Mouse (Mus musculus) liver, embryonic 12.5 days (tissue): ENCODE measurements around the gene Nat8f4. TPM values are rescaled to one million over a fixed set of nuclear protein-coding genes. Genes with fewer than 3 reads are reported as not detected.
A peak's percentile ranks its signal among the peaks of the same experiment; 100 is the strongest.

Experiments used
- ATAC-seq: fragments of 200-750 bp; cut with Nextera tagmentation; 2 replicates; pipeline ENCODE4 v1.8.0; 2017; ENCODE audit warnings: moderate number of reproducible peaks, mild to moderate bottlenecking, moderate library complexity
- H3K27ac ChIP-seq: fragments of 300-500 bp; sonication (generic); 2 replicates; pipeline ENCODE4 v1.5.1; 2016; ENCODE audit warnings: mild to moderate bottlenecking
- H3K27me3 ChIP-seq: fragments of 300-500 bp; sonication (generic); replicated peaks from 2 replicates; pipeline ENCODE4 v1.6.1; 2016; ENCODE audit warnings: mild to moderate bottlenecking, moderate library complexity
- H3K36me3 ChIP-seq: fragments of 300-500 bp; sonication (generic); 2 replicates; pipeline ENCODE4 v1.6.1; 2016; ENCODE audit warnings: mild to moderate bottlenecking, moderate library complexity
- H3K4me1 ChIP-seq: fragments of 300-500 bp; sonication (generic); 2 replicates; pipeline ENCODE4 v1.6.1; 2016
- H3K4me2 ChIP-seq: fragments of 300-500 bp; sonication (generic); 2 replicates; pipeline ENCODE4 v1.6.1; 2016; ENCODE audit warnings: mild to moderate bottlenecking, moderate library complexity
- H3K4me3 ChIP-seq: fragments of 300-500 bp; sonication (generic); 2 replicates; pipeline ENCODE4 v1.5.1; 2016; ENCODE audit warnings: mild to moderate bottlenecking, moderate library complexity
- H3K9ac ChIP-seq: fragments of 300-500 bp; sonication (generic); 2 replicates; pipeline ENCODE4 v1.6.1; 2016; ENCODE audit warnings: mild to moderate bottlenecking, moderate library complexity
- H3K9me3 ChIP-seq: fragments of 300-500 bp; sonication (generic); replicated peaks from 2 replicates; pipeline ENCODE4 v1.6.1; 2016; ENCODE audit warnings: mild to moderate bottlenecking, moderate library complexity
- WGBS: fragments of 180-500 bp; shearing (Covaris S2); methylation state at CpG from one replicate; pipeline ENCODE4 v1.1.7; 2016; ENCODE audit not compliant: insufficient replicate concordance; 5-methylcytosine and 5-hydroxymethylcytosine counted together
- polyA plus RNA-seq: library from polyadenylated mRNA; unstranded; fragments of >200 nt; fragmentation: Nextera tagmentation; extraction: Ambion mirVana; gene quantifications from 2 replicates; pipeline ENCODE4 v1.2.1, GENCODE M21; 2016

The Nat8f4 gene
- polyA plus RNA-seq, 1 experiment from 2014 or later: 0.81 TPM

DNA sequence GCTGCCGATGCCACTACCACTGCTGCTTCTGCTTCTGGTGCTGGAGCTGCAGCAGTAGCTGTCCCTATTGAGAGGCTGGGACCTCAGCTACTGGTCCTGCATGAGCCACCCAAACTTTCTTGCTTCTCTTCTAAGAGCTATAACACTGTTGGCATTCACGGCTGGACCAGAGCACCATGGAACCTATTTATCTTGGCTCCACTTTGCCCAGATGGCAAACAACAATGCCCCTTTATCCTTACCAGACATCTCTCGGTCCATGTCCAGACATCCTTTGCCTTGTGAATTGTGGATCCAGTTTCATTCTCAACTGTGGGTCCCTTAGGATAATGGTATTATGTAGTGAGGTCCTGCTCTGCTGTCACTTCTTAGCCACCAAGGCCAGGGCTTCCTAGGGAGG is 43.4 kb downstream of the Nat8f4 start:
- Histone ChIP-seq H3K27ac (no peak overlapping the region), H3K4me2 (no peak overlapping the region), H3K4me3 (no peak overlapping the region), H3K9ac (no peak overlapping the region), H3K4me1 (no peaks in the 10 kb centered on the region), H3K36me3 (no peaks in the 10 kb centered on the region), H3K27me3 (no peaks in the 10 kb centered on the region), H3K9me3 (no peaks in the 10 kb centered on the region)
- no peak for ATAC-seq
- WGBS: 69% methylated on average over 3 of the region's 3 CpGs

DNA sequence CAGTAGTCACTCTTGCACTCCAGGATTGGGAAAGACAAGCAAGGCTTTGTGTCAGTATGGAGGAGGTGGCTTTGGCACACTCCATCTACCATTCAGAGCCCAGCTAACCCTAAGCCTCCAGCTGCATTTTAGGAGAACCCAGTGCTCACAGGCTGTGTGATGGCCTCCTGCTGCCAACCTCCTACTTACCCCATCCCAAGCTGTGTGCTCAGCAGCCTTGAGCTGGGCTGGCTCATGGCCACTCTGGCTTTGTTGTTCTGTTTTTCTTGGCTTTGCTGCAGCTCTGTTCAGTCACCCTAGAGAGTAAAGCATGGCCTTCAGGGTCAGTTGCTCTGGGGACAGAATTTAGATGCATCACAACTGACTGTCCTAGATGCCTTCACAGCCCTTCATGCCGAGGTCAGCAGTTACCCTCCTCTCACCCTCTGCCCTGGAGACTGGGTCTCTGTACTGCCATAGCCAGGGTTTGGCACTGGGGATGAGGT is 48.4 kb downstream of the Nat8f4 start:
- Histone ChIP-seq H3K4me1 (no peaks in the 10 kb centered on the region), H3K27me3 (no peaks in the 10 kb centered on the region), H3K4me2 (no peak overlapping the region), H3K36me3 (no peaks in the 10 kb centered on the region), H3K27ac (no peak overlapping the region), H3K9me3 (no peaks in the 10 kb centered on the region), H3K4me3 (no peak overlapping the region), H3K9ac (no peak overlapping the region)
- ATAC-seq: 0 out of 2 replicates have a peak, but pooled peaks have one; percentile 32
- WGBS: 52% methylated on average over 1 of the region's 1 CpGs

DNA sequence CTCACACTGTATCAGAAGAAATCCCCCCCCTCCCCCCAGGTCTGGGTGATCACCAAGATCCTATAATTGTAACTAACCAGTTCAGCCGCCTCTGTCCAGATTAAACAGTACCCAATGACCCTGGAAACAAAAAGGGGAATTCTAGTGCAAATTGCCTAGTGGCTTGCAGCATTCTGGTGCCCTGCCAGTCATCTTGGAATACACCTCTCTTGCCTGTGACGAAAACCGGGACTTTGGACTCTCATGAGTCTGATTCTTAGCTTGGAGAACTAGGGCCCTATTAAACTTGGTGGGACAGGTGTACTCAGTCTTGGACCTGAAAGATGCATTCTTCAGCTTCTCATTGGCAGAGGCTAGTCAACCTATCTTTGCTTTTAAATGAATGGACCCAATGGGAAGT is 51.2 kb downstream of the Nat8f4 start:
- WGBS: 64% methylated on average over 3 of the region's 3 CpGs
- Histone ChIP-seq H3K9me3 (no peaks in the 10 kb centered on the region), H3K27me3 (no peaks in the 10 kb centered on the region), H3K27ac (no peak overlapping the region), H3K36me3 (no peaks in the 10 kb centered on the region), H3K4me3 (no peak overlapping the region), H3K4me2 (no peak overlapping the region), H3K9ac (no peak overlapping the region), H3K4me1 (no peaks in the 10 kb centered on the region)
- ATAC-seq: no peak

DNA sequence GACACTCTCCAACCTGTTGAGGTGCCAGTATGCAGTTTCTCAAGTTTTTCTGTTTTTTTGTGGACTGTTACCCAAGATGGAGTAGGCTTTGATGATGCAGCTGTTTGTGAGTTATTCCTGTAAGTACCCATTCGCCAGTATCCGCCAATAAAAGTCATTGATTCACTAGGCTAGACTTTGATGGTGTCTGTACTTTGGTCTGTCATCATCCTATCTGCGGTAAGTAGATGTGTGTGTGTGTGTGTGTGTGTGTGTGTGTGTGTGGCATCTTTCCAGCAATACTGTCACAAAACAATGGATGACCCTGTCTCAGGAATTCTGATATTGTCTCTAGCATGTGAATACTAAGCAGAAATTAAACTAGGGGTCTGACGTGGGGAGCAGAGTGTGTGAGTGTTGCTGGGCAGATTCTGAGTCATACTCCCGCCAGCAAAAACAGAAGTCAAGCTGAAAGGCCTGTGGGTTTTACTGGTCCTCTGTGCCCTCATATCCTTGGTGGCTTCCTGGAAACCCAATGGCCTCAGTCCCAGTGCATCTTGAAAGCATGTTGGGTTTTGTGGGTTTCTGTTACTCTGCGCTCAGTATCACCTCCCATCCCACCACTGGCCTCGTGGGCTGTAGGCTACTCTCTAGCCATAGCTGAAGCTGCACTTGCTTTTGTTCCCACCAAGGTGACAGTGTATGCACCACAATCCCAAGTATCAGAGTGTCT is 53.5 kb downstream of the Nat8f4 start:
- WGBS: 56% methylated on average over 7 of the region's 7 CpGs
- Histone ChIP-seq H3K9me3 (no peaks in the 10 kb centered on the region), H3K27me3 (no peaks in the 10 kb centered on the region), H3K4me1 (no peaks in the 10 kb centered on the region), H3K4me3 (no peak overlapping the region), H3K27ac (no peak overlapping the region), H3K4me2 (no peak overlapping the region), H3K9ac (no peak overlapping the region), H3K36me3 (no peaks in the 10 kb centered on the region)
- no peak for ATAC-seq

DNA sequence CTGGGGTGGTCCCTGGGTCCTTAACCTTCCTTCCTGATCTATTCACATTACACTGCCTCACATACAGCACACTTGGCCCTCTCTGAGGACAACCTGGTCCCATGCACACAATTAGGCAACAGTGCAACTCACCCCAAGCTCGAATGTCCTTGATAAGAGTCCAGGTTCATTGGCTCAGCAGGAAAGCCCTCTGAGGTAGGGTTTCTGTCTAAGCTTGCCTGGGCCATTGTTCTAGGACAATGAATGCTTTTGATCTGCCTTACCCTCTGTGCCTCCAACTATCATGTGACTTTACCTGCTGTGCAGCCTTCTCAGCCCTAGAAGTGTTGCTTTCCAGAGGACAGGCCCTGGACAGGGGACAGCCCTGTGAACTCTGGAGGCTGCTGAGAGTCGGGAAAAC is 55.4 kb downstream of the Nat8f4 start:
- no peak for ATAC-seq
- H3K9ac ChIP-seq: no peak overlapping the region
- no peaks in the 10 kb centered on the region for H3K27me3 ChIP-seq
- no peak overlapping the region for H3K4me2 ChIP-seq
- WGBS: 32% methylated on average over 2 of the region's 2 CpGs
- no peak overlapping the region for H3K4me3 ChIP-seq
- H3K4me1 ChIP-seq: no peaks in the 10 kb centered on the region
- H3K27ac ChIP-seq: no peak overlapping the region
- no peaks in the 10 kb centered on the region for H3K36me3 ChIP-seq
- no peaks in the 10 kb centered on the region for H3K9me3 ChIP-seq

Other genes with a start within 250 kb of the Nat8f4 start
- not detected in 2 replicates for gene Nat8f7, start 191.7 kb downstream of the Nat8f4 start, polyA plus RNA-seq
- gene Nat8f3, start 139.1 kb downstream of the Nat8f4 start, polyA plus RNA-seq: not detected in 2 replicates
- gene Nat8f6, start 83.9 kb downstream of the Nat8f4 start, polyA plus RNA-seq: not detected in 2 replicates
- not detected in 2 replicates for gene Nat8f5, start 83.9 kb downstream of the Nat8f4 start, polyA plus RNA-seq
- gene Nat8, start 72.8 kb downstream of the Nat8f4 start, polyA plus RNA-seq: not detected in 2 replicates
- gene Nat8f2, start 35.7 kb downstream of the Nat8f4 start, polyA plus RNA-seq: 0.04 TPM in 1 of 2 replicates, not detected in the other
- 29.6 and 31.1 TPM in 2 replicates for gene Tprkb, start 7.0 kb upstream of the Nat8f4 start, polyA plus RNA-seq
- gene Nat8f1, start 10.8 kb upstream of the Nat8f4 start, polyA plus RNA-seq: 3.4 and 4.5 TPM in 2 replicates
- 37.2 and 38.0 TPM in 2 replicates for gene Dusp11, start 56.8 kb upstream of the Nat8f4 start, polyA plus RNA-seq
- gene Figla, start 111.3 kb upstream of the Nat8f4 start, polyA plus RNA-seq: not detected in 2 replicates
- gene Add2, start 123.8 kb upstream of the Nat8f4 start, polyA plus RNA-seq: 96.9 and 97.2 TPM in 2 replicates